Mouse (Mus musculus) adrenal gland, adult 2 months (tissue): ENCODE results near the gene Lhx6. TPM values are rescaled to one million over a fixed set of nuclear protein-coding genes. Genes with fewer than 3 reads are reported as not detected.
A peak's percentile ranks its signal among the peaks of the same experiment; 100 is the strongest.

Source experiments
- DNase-seq: peaks from one replicate; pipeline ENCODE4 v3.0.0; 2021
- polyA plus RNA-seq: library from polyadenylated mRNA; depleted of rRNA; stranded (reverse); fragments of >200 nt; gene quantifications from 2 replicates; pipeline ENCODE4 v1.2.3, GENCODE M21; 2012
- total RNA-seq, 2 experiments: library from RNA; stranded (reverse); gene quantifications; 2 replicates each; pipeline ENCODE4 v1.2.3; 2021

Lhx6 gene
- total and polyA plus RNA-seq, 3 experiments: 2.0 to 3.4 (median 2.3) TPM

GRCm38 (mm10) chr2:36093301-36093700 lies 11.9 kb downstream of the Lhx6 start:
- no peak for DNase-seq

- no peak for DNase-seq
Observed at GRCm38 (mm10) chr2:36092748-36093147, 12.5 kb downstream of the Lhx6 start.

GRCm38 (mm10) chr2:36090853-36091741 lies 14.1 kb downstream of the Lhx6 start:
- peak; percentile 76 for DNase-seq

- DNase-seq: no peak
Observed at GRCm38 (mm10) chr2:36089190-36089589, 16.0 kb downstream of the Lhx6 start.

- DNase-seq: no peak
Observed at GRCm38 (mm10) chr2:36085041-36085440, 20.2 kb downstream of the Lhx6 start.

- DNase-seq: no peak
Observed at GRCm38 (mm10) chr2:36082802-36083580, 22.2 kb downstream of the Lhx6 start.

GRCm38 (mm10) chr2:36081446-36081845 lies 23.8 kb downstream of the Lhx6 start:
- no peak for DNase-seq

- no peak for DNase-seq
Observed at GRCm38 (mm10) chr2:36077160-36077761, 27.9 kb downstream of the Lhx6 start.

- no peak for DNase-seq
Observed at GRCm38 (mm10) chr2:36075210-36075609, 30.0 kb downstream of the Lhx6 start.

GRCm38 (mm10) chr2:36073781-36074180 lies 31.4 kb downstream of the Lhx6 start:
- DNase-seq: peak; percentile 24

- DNase-seq: peak; percentile 13
Observed at GRCm38 (mm10) chr2:36071660-36072305, 33.4 kb downstream of the Lhx6 start.

- DNase-seq: no peak
Observed at GRCm38 (mm10) chr2:36067132-36067531, 38.1 kb downstream of the Lhx6 start.

GRCm38 (mm10) chr2:36061409-36061808 lies 43.8 kb downstream of the Lhx6 start:
- no peak for DNase-seq

- no peak for DNase-seq
Observed at GRCm38 (mm10) chr2:36056248-36056647, 49.0 kb downstream of the Lhx6 start.

- no peak for DNase-seq
Observed at GRCm38 (mm10) chr2:36053249-36053648, 52.0 kb downstream of the Lhx6 start.

- DNase-seq: no peak
Observed at GRCm38 (mm10) chr2:36049567-36049954, 55.6 kb downstream of the Lhx6 start.

- peak; percentile 99 for DNase-seq
Observed at GRCm38 (mm10) chr2:36048748-36049566, 56.3 kb downstream of the Lhx6 start, which contains the start of the genes Ndufa8 and Morn5. Ndufa8 (minus strand) TSS chr2:36049406. Morn5 (plus strand) TSS chr2:36049458.

- DNase-seq: no peak
Observed at GRCm38 (mm10) chr2:36048164-36048563, 57.0 kb downstream of the Lhx6 start.

GRCm38 (mm10) chr2:36040872-36041271 lies 64.3 kb downstream of the Lhx6 start:
- no peak for DNase-seq

- no peak for DNase-seq
Observed at GRCm38 (mm10) chr2:36039297-36039985, 65.8 kb downstream of the Lhx6 start.
